Mouse (Mus musculus): ENCODE results near the gene Bricd5. TPM values are rescaled to one million over a fixed set of nuclear protein-coding genes. Genes with fewer than 3 reads are reported as not detected.

The Bricd5 gene
- polyA plus RNA-seq, 1 experiment from 2014 or later, result not detected

GRCm38 (mm10) chr17:24463374-24464133, 10.1 kb upstream of the Bricd5 start:
- 39% methylated on average over 6 of the region's 6 CpGs for WGBS (ENCODE audit: insufficient replicate concordance)
- Histone ChIP-seq H3K4me3 (no peak overlapping the region), H3K36me3 (peaks cover 6% of the 10 kb centered on the region; the same call in 1 of the 2 replicates), H3K9me3 (replicated peaks) (no peaks in the 10 kb centered on the region), H3K9ac (no peak overlapping the region), H3K27me3 (replicated peaks) (no peaks in the 10 kb centered on the region), H3K4me2 (no peak overlapping the region), H3K27ac (no peak overlapping the region), H3K4me1 (peaks cover 12% of the 10 kb centered on the region; the same call in 1 of the 2 replicates)
- no peak for ATAC-seq

GRCm38 (mm10) chr17:24468636-24469246, 4.9 kb upstream of the Bricd5 start:
- H3K4me3 ChIP-seq, result no peak overlapping the region; the same call in 1 of the 2 replicates
- no peak overlapping the region for H3K27ac ChIP-seq
- H3K27me3 ChIP-seq (replicated peaks), result no peaks in the 10 kb centered on the region
- no peak overlapping the region for H3K9ac ChIP-seq
- no peak overlapping the region; the same call in 1 of the 2 replicates for H3K4me2 ChIP-seq
- 83% methylated on average over 5 of the region's 5 CpGs for WGBS (ENCODE audit: insufficient replicate concordance)
- no peaks in the 10 kb centered on the region for H3K9me3 ChIP-seq (replicated peaks)
- H3K36me3 ChIP-seq, result peaks cover 27% of the 10 kb centered on the region
- no peak for ATAC-seq
- H3K4me1 ChIP-seq, result peaks cover 32% of the 10 kb centered on the region

GRCm38 (mm10) chr17:24469336-24469909, 4.3 kb upstream of the Bricd5 start:
- peaks cover 34% of the 10 kb centered on the region for H3K36me3 ChIP-seq
- H3K27ac ChIP-seq, result peak overlapping the region; percentile 96

GRCm38 (mm10) chr17:24469910-24470602, 3.6 kb upstream of the Bricd5 start, which contains the start of the genes E4f1 and Pgp:
Gene E4f1 (minus strand): TSS chr17:24470313.
Gene Pgp (plus strand): TSS chr17:24470392.
- peak within 1 kb of the TSS; percentile 90 for H3K4me2 ChIP-seq
- no peaks in the 10 kb centered on the region for H3K27me3 ChIP-seq (replicated peaks)
- whole genome bisulfite sequencing (ENCODE audit: insufficient replicate concordance), result under 1% methylated on average over 69 of the region's 75 CpGs
- no peaks in the 10 kb centered on the region for H3K9me3 ChIP-seq (replicated peaks)
- peak within 1 kb of the TSS; percentile 95 for H3K4me3 ChIP-seq
- peaks cover 35% of the 10 kb centered on the region for H3K4me1 ChIP-seq
- ATAC-seq, result peak; percentile 96
- peak within 1 kb of the TSS; percentile 96 for H3K27ac ChIP-seq
- peaks cover 40% of the 10 kb centered on the region for H3K36me3 ChIP-seq
- H3K9ac ChIP-seq, result peak within 1 kb of the TSS; percentile 99

More at GRCm38 (mm10) chr17:24469336-24469909, 4.3 kb upstream of the Bricd5 start:
- Histone ChIP-seq H3K27me3 (replicated peaks) (no peaks in the 10 kb centered on the region), H3K9ac (peak overlapping the region; percentile 99), H3K9me3 (replicated peaks) (no peaks in the 10 kb centered on the region), H3K4me3 (peak overlapping the region; percentile 95), H3K4me1 (peaks cover 35% of the 10 kb centered on the region), H3K4me2 (peak overlapping the region; percentile 90)
- no peak for ATAC-seq
- 14% methylated on average over 7 of the region's 7 CpGs for WGBS (ENCODE audit: insufficient replicate concordance)

GRCm38 (mm10) chr17:24470701-24471527, 2.8 kb upstream of the Bricd5 start:
- H3K4me1 ChIP-seq, result peaks cover 35% of the 10 kb centered on the region
- H3K27me3 ChIP-seq (replicated peaks), result no peaks in the 10 kb centered on the region
- H3K4me3 ChIP-seq, result peak overlapping the region; percentile 95
- peak; percentile 27; the same call in 1 of the 2 replicates for ATAC-seq
- peak overlapping the region; percentile 99 for H3K9ac ChIP-seq
- H3K9me3 ChIP-seq (replicated peaks), result no peaks in the 10 kb centered on the region
- peaks cover 48% of the 10 kb centered on the region for H3K36me3 ChIP-seq
- peak overlapping the region; percentile 90 for H3K4me2 ChIP-seq
- under 1% methylated on average over 65 of the region's 68 CpGs for WGBS (ENCODE audit: insufficient replicate concordance)
- H3K27ac ChIP-seq, result peak overlapping the region; percentile 96

GRCm38 (mm10) chr17:24472512-24472911, 1.2 kb upstream of the Bricd5 start:
- H3K27me3 ChIP-seq (replicated peaks), result no peaks in the 10 kb centered on the region
- H3K4me3 ChIP-seq, result peak overlapping the region; percentile 95
- H3K4me1 ChIP-seq, result peaks cover 41% of the 10 kb centered on the region
- peak overlapping the region; percentile 90 for H3K4me2 ChIP-seq
- peak overlapping the region; percentile 99 for H3K9ac ChIP-seq
- H3K9me3 ChIP-seq (replicated peaks), result no peaks in the 10 kb centered on the region
- WGBS (ENCODE audit: insufficient replicate concordance), result 84% methylated on average over 4 of the region's 4 CpGs
- peak overlapping the region; percentile 96; the same call in 1 of the 2 replicates for H3K27ac ChIP-seq
- H3K36me3 ChIP-seq, result peaks cover 59% of the 10 kb centered on the region
- ATAC-seq, result no peak

- 72% methylated on average over 5 of the region's 5 CpGs for WGBS (ENCODE audit: insufficient replicate concordance)
- H3K4me1 ChIP-seq, result peaks cover 46% of the 10 kb centered on the region
- H3K4me2 ChIP-seq, result no peak overlapping the region
- H3K27ac ChIP-seq, result no peak overlapping the region
- H3K9ac ChIP-seq, result no peak overlapping the region
- H3K27me3 ChIP-seq (replicated peaks), result no peaks in the 10 kb centered on the region
- no peak overlapping the region for H3K4me3 ChIP-seq
- no peaks in the 10 kb centered on the region for H3K9me3 ChIP-seq (replicated peaks)
- H3K36me3 ChIP-seq, result peaks cover 64% of the 10 kb centered on the region
- no peak for ATAC-seq
Measured at GRCm38 (mm10) chr17:24474557-24474956, 873 bp downstream of the Bricd5 start.

- H3K36me3 ChIP-seq, result peaks cover 64% of the 10 kb centered on the region
- no peak overlapping the region for H3K9ac ChIP-seq
- no peaks in the 10 kb centered on the region for H3K27me3 ChIP-seq (replicated peaks)
- ATAC-seq, result no peak
- 87% methylated on average over 6 of the region's 6 CpGs for WGBS (ENCODE audit: insufficient replicate concordance)
- no peaks in the 10 kb centered on the region for H3K9me3 ChIP-seq (replicated peaks)
- peaks cover 56% of the 10 kb centered on the region for H3K4me1 ChIP-seq
- H3K4me2 ChIP-seq, result no peak overlapping the region
- H3K27ac ChIP-seq, result no peak overlapping the region
- H3K4me3 ChIP-seq, result no peak overlapping the region
Measured at GRCm38 (mm10) chr17:24475586-24475985, 1.9 kb downstream of the Bricd5 start.

GRCm38 (mm10) chr17:24476022-24476776, 2.5 kb downstream of the Bricd5 start:
- peaks cover 64% of the 10 kb centered on the region for H3K36me3 ChIP-seq
- H3K27ac ChIP-seq, result no peak overlapping the region
- 88% methylated on average over 10 of the region's 10 CpGs for WGBS (ENCODE audit: insufficient replicate concordance)
- H3K4me2 ChIP-seq, result no peak overlapping the region
- no peak for ATAC-seq
- no peak overlapping the region for H3K9ac ChIP-seq
- no peaks in the 10 kb centered on the region for H3K27me3 ChIP-seq (replicated peaks)
- no peak overlapping the region for H3K4me3 ChIP-seq
- H3K4me1 ChIP-seq, result peaks cover 53% of the 10 kb centered on the region
- H3K9me3 ChIP-seq (replicated peaks), result no peaks in the 10 kb centered on the region

GRCm38 (mm10) chr17:24477053-24477984, 3.6 kb downstream of the Bricd5 start:
- no peak overlapping the region for H3K27ac ChIP-seq
- peak overlapping the region; percentile 79 for H3K4me3 ChIP-seq
- H3K4me1 ChIP-seq, result peaks cover 42% of the 10 kb centered on the region

More at GRCm38 (mm10) chr17:24477053-24477984, 3.6 kb downstream of the Bricd5 start:
- Histone ChIP-seq H3K27me3 (replicated peaks) (no peaks in the 10 kb centered on the region), H3K9ac (peak overlapping the region; percentile 90), H3K36me3 (peaks cover 57% of the 10 kb centered on the region), H3K4me2 (peak overlapping the region; percentile 80), H3K9me3 (replicated peaks) (no peaks in the 10 kb centered on the region)
- ATAC-seq, result no peak
- 86% methylated on average over 20 of the region's 20 CpGs for WGBS (ENCODE audit: insufficient replicate concordance)
